Mouse (Mus musculus) embryonic facial prominence, embryonic 15.5 days (tissue): Measurements from ENCODE around the gene Ksr1. TPM values are rescaled to one million over a fixed set of nuclear protein-coding genes. Genes with fewer than 3 reads are reported as not detected.
A peak's percentile ranks its signal among the peaks of the same experiment; 100 is the strongest.

ENCODE experiments used
- ATAC-seq: fragments of 200-750 bp; cut with Nextera tagmentation; 2 replicates; pipeline ENCODE4 v1.8.0; 2017; ENCODE audit warnings: low read depth, moderate TSS enrichment; ENCODE audit not compliant: insufficient number of reproducible peaks, low FRiP score, low TSS enrichment
- H3K27ac ChIP-seq: fragments of 300-500 bp; sonication (generic); replicated peaks from 2 replicates; pipeline ENCODE4 v1.5.1; 2015; ENCODE audit warnings: mild to moderate bottlenecking, inconsistent platforms
- H3K27me3 ChIP-seq: fragments of 300-500 bp; sonication (generic); 2 replicates; pipeline ENCODE4 v1.6.1; 2015; ENCODE audit warnings: inconsistent platforms
- H3K36me3 ChIP-seq: fragments of 300-500 bp; sonication (generic); 2 replicates; pipeline ENCODE4 v1.6.1; 2015; ENCODE audit warnings: mild to moderate bottlenecking, inconsistent platforms
- H3K4me1 ChIP-seq: fragments of 300-500 bp; sonication (generic); 2 replicates; pipeline ENCODE4 v1.6.1; 2015; ENCODE audit warnings: inconsistent platforms
- H3K4me2 ChIP-seq: fragments of 300-500 bp; sonication (generic); replicated peaks from 2 replicates; pipeline ENCODE4 v1.6.1; 2015; ENCODE audit warnings: mild to moderate bottlenecking, inconsistent platforms
- H3K4me3 ChIP-seq: fragments of 300-500 bp; sonication (generic); replicated peaks from 2 replicates; pipeline ENCODE4 v1.5.1; 2015; ENCODE audit warnings: mild to moderate bottlenecking, inconsistent platforms
- H3K9ac ChIP-seq: fragments of 300-500 bp; sonication (generic); 2 replicates; pipeline ENCODE4 v1.6.1; 2015; ENCODE audit warnings: inconsistent platforms
- H3K9me3 ChIP-seq: fragments of 300-500 bp; sonication (generic); replicated peaks from 2 replicates; pipeline ENCODE4 v1.6.1; 2016; ENCODE audit warnings: inconsistent platforms
- WGBS: fragments of 180-500 bp; shearing (Covaris S2); methylation state at CpG from one replicate; pipeline ENCODE4 v1.1.7; 2015; 5-methylcytosine and 5-hydroxymethylcytosine counted together
- polyA plus RNA-seq: library from polyadenylated mRNA; unstranded; fragments of >200 nt; fragmentation: Nextera tagmentation; extraction: Ambion mirVana; gene quantifications from 2 replicates; pipeline ENCODE4 v1.2.1, GENCODE M21; 2015

Gene Ksr1
- polyA plus RNA-seq, 1 experiment from 2014 or later: 5.6 TPM

GRCm38 (mm10) chr11:79172054-79172453 is 25.8 kb upstream of the Ksr1 start:
- H3K27me3 ChIP-seq: no peaks in the 10 kb centered on the region
- H3K9me3 ChIP-seq: no peaks in the 10 kb centered on the region
- no peaks in the 10 kb centered on the region for H3K4me1 ChIP-seq
- no peak overlapping the region for H3K9ac ChIP-seq
- no peak overlapping the region for H3K4me3 ChIP-seq
- H3K27ac ChIP-seq: no peak overlapping the region
- H3K4me2 ChIP-seq: no peak overlapping the region
- no peak for ATAC-seq
- 76% methylated on average over 7 of the region's 7 CpGs for whole genome bisulfite sequencing
- H3K36me3 ChIP-seq: no peaks in the 10 kb centered on the region

GRCm38 (mm10) chr11:79166582-79167300 is 20.5 kb upstream of the Ksr1 start:
- H3K36me3 ChIP-seq: no peaks in the 10 kb centered on the region
- H3K27ac ChIP-seq: no peak overlapping the region
- H3K27me3 ChIP-seq: no peaks in the 10 kb centered on the region
- no peak overlapping the region for H3K4me2 ChIP-seq
- H3K9me3 ChIP-seq: no peaks in the 10 kb centered on the region
- no peak for ATAC-seq
- H3K9ac ChIP-seq: no peak overlapping the region
- no peaks in the 10 kb centered on the region for H3K4me1 ChIP-seq
- whole genome bisulfite sequencing: 75% methylated on average over 4 of the region's 4 CpGs
- no peak overlapping the region for H3K4me3 ChIP-seq

- WGBS: 80% methylated on average over 6 of the region's 6 CpGs
- Histone ChIP-seq H3K9me3 (no peaks in the 10 kb centered on the region), H3K36me3 (no peaks in the 10 kb centered on the region), H3K9ac (no peak overlapping the region), H3K27me3 (no peaks in the 10 kb centered on the region), H3K4me1 (no peaks in the 10 kb centered on the region), H3K27ac (no peak overlapping the region), H3K4me3 (no peak overlapping the region), H3K4me2 (no peak overlapping the region)
- no peak for ATAC-seq
Observed at GRCm38 (mm10) chr11:79161077-79161758, 15.0 kb upstream of the Ksr1 start.

GRCm38 (mm10) chr11:79160127-79160526 is 13.9 kb upstream of the Ksr1 start:
- WGBS: 67% methylated on average over 6 of the region's 6 CpGs

GRCm38 (mm10) chr11:79157729-79158128 is 11.5 kb upstream of the Ksr1 start:
- H3K4me3 ChIP-seq: no peak overlapping the region
- no peak overlapping the region for H3K4me2 ChIP-seq
- no peak for ATAC-seq
- H3K9ac ChIP-seq: no peak overlapping the region
- no peaks in the 10 kb centered on the region for H3K27me3 ChIP-seq
- no peaks in the 10 kb centered on the region for H3K9me3 ChIP-seq
- WGBS: 78% methylated on average over 4 of the region's 4 CpGs
- peaks cover 2% of the 10 kb centered on the region; the same call in 1 of the 2 replicates for H3K4me1 ChIP-seq
- H3K36me3 ChIP-seq: no peaks in the 10 kb centered on the region
- no peak overlapping the region for H3K27ac ChIP-seq

More at GRCm38 (mm10) chr11:79160127-79160526, 13.9 kb upstream of the Ksr1 start:
- Histone ChIP-seq H3K27ac (no peak overlapping the region), H3K4me3 (no peak overlapping the region), H3K36me3 (no peaks in the 10 kb centered on the region), H3K4me1 (no peaks in the 10 kb centered on the region), H3K9ac (no peak overlapping the region), H3K9me3 (no peaks in the 10 kb centered on the region), H3K4me2 (no peak overlapping the region), H3K27me3 (no peaks in the 10 kb centered on the region)
- no peak for ATAC-seq

- no peak overlapping the region for H3K9ac ChIP-seq
- H3K27ac ChIP-seq: no peak overlapping the region
- no peaks in the 10 kb centered on the region for H3K9me3 ChIP-seq
- no peaks in the 10 kb centered on the region for H3K36me3 ChIP-seq
- no peak for ATAC-seq
- 66% methylated on average over 6 of the region's 6 CpGs for WGBS
- H3K4me2 ChIP-seq: no peak overlapping the region
- peaks cover 4% of the 10 kb centered on the region; the same call in 1 of the 2 replicates for H3K4me1 ChIP-seq
- H3K4me3 ChIP-seq: no peak overlapping the region
- H3K27me3 ChIP-seq: no peaks in the 10 kb centered on the region
Observed at GRCm38 (mm10) chr11:79155348-79155747, 9.1 kb upstream of the Ksr1 start.

- WGBS: 52% methylated on average over 5 of the region's 5 CpGs
Observed at GRCm38 (mm10) chr11:79152696-79153095, 6.5 kb upstream of the Ksr1 start.

GRCm38 (mm10) chr11:79151874-79152273 is 5.7 kb upstream of the Ksr1 start:
- Histone ChIP-seq H3K4me1 (peaks cover 4% of the 10 kb centered on the region; the same call in 1 of the 2 replicates), H3K9me3 (no peaks in the 10 kb centered on the region), H3K36me3 (no peaks in the 10 kb centered on the region), H3K27ac (no peak overlapping the region), H3K27me3 (no peaks in the 10 kb centered on the region), H3K4me3 (no peak overlapping the region), H3K9ac (no peak overlapping the region), H3K4me2 (no peak overlapping the region)
- no peak for ATAC-seq
- 82% methylated on average over 7 of the region's 7 CpGs for WGBS

More at GRCm38 (mm10) chr11:79152696-79153095, 6.5 kb upstream of the Ksr1 start:
- H3K27ac ChIP-seq: no peak overlapping the region
- ATAC-seq: peak; percentile 39; the same call in 1 of the 2 replicates
- H3K4me2 ChIP-seq: no peak overlapping the region
- no peaks in the 10 kb centered on the region for H3K27me3 ChIP-seq
- H3K9ac ChIP-seq: no peak overlapping the region
- H3K9me3 ChIP-seq: no peaks in the 10 kb centered on the region
- H3K4me3 ChIP-seq: no peak overlapping the region
- peaks cover 4% of the 10 kb centered on the region; the same call in 1 of the 2 replicates for H3K4me1 ChIP-seq
- H3K36me3 ChIP-seq: no peaks in the 10 kb centered on the region

GRCm38 (mm10) chr11:79150301-79150700 is 4.1 kb upstream of the Ksr1 start:
- ATAC-seq: no peak
- Histone ChIP-seq H3K4me1 (peaks cover 9% of the 10 kb centered on the region), H3K36me3 (no peaks in the 10 kb centered on the region), H3K27me3 (no peaks in the 10 kb centered on the region), H3K9me3 (no peaks in the 10 kb centered on the region), H3K27ac (no peak overlapping the region), H3K9ac (no peak overlapping the region), H3K4me3 (no peak overlapping the region), H3K4me2 (no peak overlapping the region)
- 64% methylated on average over 3 of the region's 3 CpGs for WGBS

GRCm38 (mm10) chr11:79149295-79149694 is 3.1 kb upstream of the Ksr1 start:
- no peak overlapping the region for H3K27ac ChIP-seq
- peaks cover 19% of the 10 kb centered on the region for H3K4me1 ChIP-seq
- WGBS: 86% methylated on average over 4 of the region's 4 CpGs
- no peak for ATAC-seq
- H3K4me2 ChIP-seq: no peak overlapping the region
- no peak overlapping the region for H3K4me3 ChIP-seq
- H3K36me3 ChIP-seq: no peaks in the 10 kb centered on the region
- H3K9ac ChIP-seq: no peak overlapping the region
- H3K27me3 ChIP-seq: no peaks in the 10 kb centered on the region
- no peaks in the 10 kb centered on the region for H3K9me3 ChIP-seq

GRCm38 (mm10) chr11:79148783-79149182 is 2.6 kb upstream of the Ksr1 start:
- H3K9me3 ChIP-seq: no peaks in the 10 kb centered on the region
- H3K4me1 ChIP-seq: peaks cover 24% of the 10 kb centered on the region
- no peak for ATAC-seq
- H3K27me3 ChIP-seq: no peaks in the 10 kb centered on the region
- no peak overlapping the region for H3K9ac ChIP-seq
- H3K4me2 ChIP-seq: no peak overlapping the region
- no peak overlapping the region for H3K27ac ChIP-seq
- no peaks in the 10 kb centered on the region for H3K36me3 ChIP-seq
- H3K4me3 ChIP-seq: no peak overlapping the region
- WGBS: 82% methylated on average over 4 of the region's 4 CpGs
